Mouse (Mus musculus): ENCODE results near the gene Fam240b. TPM values are rescaled to one million over a fixed set of nuclear protein-coding genes. Genes with fewer than 3 reads are reported as not detected.
"Not testable (repeated sequence)": the region's sequence is repeated elsewhere in the genome, so short reads cannot be mapped to it uniquely, and the experiment has no call there.

The Fam240b gene
- total RNA-seq, 2 experiments from 2014 or later, result not detected

- no peak for TF ChIP-seq CTCF (conservative IDR thresholded peaks at IDR 0.05)
- H3K4me3 ChIP-seq, result no peak overlapping the region
- no peak overlapping the region for H3K27ac ChIP-seq
- DNase-seq (ENCODE audit: low spot score in 2 of 2), result no peak
Observed at GRCm38 (mm10) chr13:64458181-64458580, 39.4 kb downstream of the Fam240b start.

- DNase-seq (ENCODE audit: low spot score in 2 of 2); H3K27ac ChIP-seq; H3K4me3 ChIP-seq: not testable (repeated sequence)
Observed at GRCm38 (mm10) chr13:64457225-64457978, 40.2 kb downstream of the Fam240b start.

- no peak overlapping the region for H3K27ac ChIP-seq
- no peak overlapping the region for H3K4me3 ChIP-seq
- DNase-seq (ENCODE audit: low spot score in 2 of 2), result no peak
- no peak for TF ChIP-seq CTCF (conservative IDR thresholded peaks at IDR 0.05)
Observed at GRCm38 (mm10) chr13:64450001-64450794, 47.4 kb downstream of the Fam240b start.

- H3K4me3 ChIP-seq, result no peak overlapping the region
- no peak overlapping the region for H3K27ac ChIP-seq
- DNase-seq (ENCODE audit: low spot score in 2 of 2), result no peak
- no peak for TF ChIP-seq CTCF (conservative IDR thresholded peaks at IDR 0.05)
Observed at GRCm38 (mm10) chr13:64448729-64449128, 48.9 kb downstream of the Fam240b start.

- Histone ChIP-seq H3K4me3 (no peak overlapping the region), H3K27ac (no peak overlapping the region)
- peak; percentile 83 for TF ChIP-seq CTCF (conservative IDR thresholded peaks at IDR 0.05)
- DNase-seq (ENCODE audit: low spot score in 2 of 2), result no peak
Observed at GRCm38 (mm10) chr13:64447947-64448346, 49.6 kb downstream of the Fam240b start.

- no peak overlapping the region for H3K4me3 ChIP-seq
- no peak for DNase-seq (ENCODE audit: low spot score in 2 of 2)
- no peak for TF ChIP-seq CTCF (conservative IDR thresholded peaks at IDR 0.05)
- no peak overlapping the region for H3K27ac ChIP-seq
Observed at GRCm38 (mm10) chr13:64445254-64445920, 52.2 kb downstream of the Fam240b start.

- no peak overlapping the region for H3K4me3 ChIP-seq
- no peak overlapping the region for H3K27ac ChIP-seq
- TF ChIP-seq CTCF (conservative IDR thresholded peaks at IDR 0.05), result peak; percentile 79
- peak; percentile 58 to 65 for DNase-seq (ENCODE audit: low spot score in 2 of 2)
Observed at GRCm38 (mm10) chr13:64443263-64443894, 54.2 kb downstream of the Fam240b start.

GRCm38 (mm10) chr13:64440592-64440991 is 57.0 kb downstream of the Fam240b start:
- no peak for DNase-seq (ENCODE audit: low spot score in 2 of 2)
- H3K4me3 ChIP-seq, result no peak overlapping the region
- no peak for TF ChIP-seq CTCF (conservative IDR thresholded peaks at IDR 0.05)
- H3K27ac ChIP-seq, result no peak overlapping the region

GRCm38 (mm10) chr13:64439471-64439870 is 58.1 kb downstream of the Fam240b start:
- TF ChIP-seq CTCF (conservative IDR thresholded peaks at IDR 0.05), result no peak
- no peak overlapping the region for H3K4me3 ChIP-seq
- no peak for DNase-seq (ENCODE audit: low spot score in 2 of 2)
- H3K27ac ChIP-seq, result no peak overlapping the region

GRCm38 (mm10) chr13:64438863-64439452 is 58.6 kb downstream of the Fam240b start:
- DNase-seq (ENCODE audit: low spot score in 2 of 2), result peak; percentile 66 to 80
- peak; percentile 95 for TF ChIP-seq CTCF (conservative IDR thresholded peaks at IDR 0.05)
- Histone ChIP-seq H3K27ac (0 out of 2 replicates have a peak overlapping the region, but pooled peaks have one; percentile 3), H3K4me3 (no peak overlapping the region)

- no peak for DNase-seq (ENCODE audit: low spot score in 2 of 2)
- Histone ChIP-seq H3K4me3 (no peak overlapping the region), H3K27ac (no peak overlapping the region)
- TF ChIP-seq CTCF (conservative IDR thresholded peaks at IDR 0.05), result no peak
Observed at GRCm38 (mm10) chr13:64437801-64438200, 59.8 kb downstream of the Fam240b start.
